Mouse (Mus musculus) hindbrain, postnatal 0 days (tissue): ENCODE results near the gene Akt1. TPM values are rescaled to one million over a fixed set of nuclear protein-coding genes. Genes with fewer than 3 reads are reported as not detected.

Experiments
- ATAC-seq: fragments of 200-750 bp; cut with Nextera tagmentation; 2 replicates; pipeline ENCODE4 v1.8.0; 2017; ENCODE audit warnings: mild to moderate bottlenecking, moderate TSS enrichment, moderate library complexity
- DNase-seq: peaks from one replicate; pipeline ENCODE4 v3.0.0-alpha.2; 2015; ENCODE audit warnings: low spot score
- H3K27ac ChIP-seq: fragments of 300-500 bp; sonication (generic); 2 replicates; pipeline ENCODE4 v1.5.1; 2014; ENCODE audit warnings: mild to moderate bottlenecking
- H3K27me3 ChIP-seq: fragments of 300-500 bp; sonication (generic); 2 replicates; pipeline ENCODE4 v1.6.1; 2014; ENCODE audit warnings: low read length, mixed read lengths; ENCODE audit not compliant: insufficient read depth
- H3K36me3 ChIP-seq: fragments of 300-500 bp; sonication (generic); 2 replicates; pipeline ENCODE4 v1.6.1; 2014; ENCODE audit warnings: low read length, mixed read lengths; ENCODE audit not compliant: insufficient read depth
- H3K4me1 ChIP-seq: fragments of 300-500 bp; sonication (generic); 2 replicates; pipeline ENCODE4 v1.6.1; 2014; ENCODE audit warnings: antibody characterized with exemption, low read length, mixed read lengths; ENCODE audit not compliant: insufficient read depth
- H3K4me2 ChIP-seq: fragments of 300-500 bp; sonication (generic); 2 replicates; pipeline ENCODE4 v1.6.1; 2014; ENCODE audit warnings: low read depth, mild to moderate bottlenecking, low read length, moderate library complexity, mixed read lengths
- H3K4me3 ChIP-seq: fragments of 300-500 bp; sonication (generic); 2 replicates; pipeline ENCODE4 v1.5.1; 2014; ENCODE audit warnings: low read length
- H3K9ac ChIP-seq: fragments of 300-500 bp; sonication (generic); replicated peaks from 2 replicates; pipeline ENCODE4 v1.6.1; 2014; ENCODE audit warnings: mild to moderate bottlenecking, low read length, moderate library complexity, mixed read lengths
- H3K9me3 ChIP-seq: fragments of 300-500 bp; sonication (generic); 2 replicates; pipeline ENCODE4 v1.6.1; 2016; ENCODE audit warnings: low read length, mixed read lengths
- CTCF ChIP-seq: IDR thresholded peaks from 2 replicates; pipeline ENCODE4 v1.5.1; 2016; ENCODE audit warnings: antibody characterized with exemption, control low read depth, low read depth
- WGBS: fragments of 180-500 bp; shearing (Covaris S2); extraction: QIAGEN DNeasy Blood & Tissue Kit; methylation state at CpG from one replicate; pipeline ENCODE4 v1.1.7; 2014; 5-methylcytosine and 5-hydroxymethylcytosine counted together
- polyA plus RNA-seq: library from polyadenylated mRNA; unstranded; fragments of >200 nt; fragmentation: Nextera tagmentation; extraction: Ambion mirVana; gene quantifications from 2 replicates; pipeline ENCODE4 v1.2.1, GENCODE M21; 2015
- total RNA-seq: library from RNA; depleted of rRNA; stranded (reverse); fragments of >200 nt; gene quantifications from 2 replicates; pipeline ENCODE4 v1.2.3, GENCODE M21; 2014

Gene Akt1
- total and polyA plus RNA-seq, 2 experiments from 2014 or later: 97.4 to 179 TPM

GRCm38 (mm10) chr12:112643126-112643525 is 31.6 kb downstream of the Akt1 start:
- Histone ChIP-seq H3K36me3 (0 out of 2 replicates have a peak, but pooled peaks cover 4% of the 10 kb centered on the region), H3K27ac (no peak overlapping the region), H3K27me3 (no peaks in the 10 kb centered on the region), H3K4me3 (no peak overlapping the region), H3K4me2 (no peak overlapping the region), H3K9me3 (no peaks in the 10 kb centered on the region), H3K9ac (no peak overlapping the region), H3K4me1 (peaks cover 8% of the 10 kb centered on the region; the same call in 1 of the 2 replicates)
- 94% methylated on average over 6 of the region's 6 CpGs for WGBS
- no peak for DNase-seq
- ATAC-seq: no peak
- TF ChIP-seq CTCF: no peak

GRCm38 (mm10) chr12:112639526-112639925 is 35.2 kb downstream of the Akt1 start:
- Histone ChIP-seq H3K4me3 (no peak overlapping the region), H3K9ac (no peak overlapping the region), H3K4me2 (no peak overlapping the region), H3K9me3 (no peaks in the 10 kb centered on the region), H3K4me1 (no peaks in the 10 kb centered on the region), H3K27ac (no peak overlapping the region), H3K27me3 (no peaks in the 10 kb centered on the region), H3K36me3 (no peaks in the 10 kb centered on the region)
- no peak for ATAC-seq
- no peak for TF ChIP-seq CTCF
- no peak for DNase-seq
- WGBS: 86% methylated on average over 10 of the region's 10 CpGs

GRCm38 (mm10) chr12:112633686-112634085 is 41.0 kb downstream of the Akt1 start:
- TF ChIP-seq CTCF: no peak
- ATAC-seq (no peak), DNase-seq (no peak)
- no peaks in the 10 kb centered on the region for H3K9me3 ChIP-seq
- H3K9ac ChIP-seq: no peak overlapping the region
- H3K4me3 ChIP-seq: no peak overlapping the region
- WGBS: 72% methylated on average over 9 of the region's 9 CpGs
- no peaks in the 10 kb centered on the region for H3K36me3 ChIP-seq
- no peak overlapping the region for H3K27ac ChIP-seq
- no peak overlapping the region for H3K4me2 ChIP-seq
- H3K4me1 ChIP-seq: peaks cover 7% of the 10 kb centered on the region; the same call in 1 of the 2 replicates
- H3K27me3 ChIP-seq: no peaks in the 10 kb centered on the region

- H3K4me3 ChIP-seq: no peak overlapping the region
- H3K9ac ChIP-seq: no peak overlapping the region
- TF ChIP-seq CTCF: no peak
- peaks cover 7% of the 10 kb centered on the region; the same call in 1 of the 2 replicates for H3K4me1 ChIP-seq
- whole genome bisulfite sequencing: 84% methylated on average over 5 of the region's 5 CpGs
- no peak for DNase-seq
- no peak overlapping the region for H3K4me2 ChIP-seq
- no peaks in the 10 kb centered on the region for H3K9me3 ChIP-seq
- H3K36me3 ChIP-seq: no peaks in the 10 kb centered on the region
- no peaks in the 10 kb centered on the region for H3K27me3 ChIP-seq
- H3K27ac ChIP-seq: no peak overlapping the region
- ATAC-seq: no peak
Observed at GRCm38 (mm10) chr12:112632907-112633306, 41.8 kb downstream of the Akt1 start.

GRCm38 (mm10) chr12:112632084-112632777 is 42.5 kb downstream of the Akt1 start:
- Histone ChIP-seq H3K36me3 (no peaks in the 10 kb centered on the region), H3K27ac (no peak overlapping the region), H3K4me3 (no peak overlapping the region), H3K4me2 (no peak overlapping the region), H3K9ac (no peak overlapping the region), H3K27me3 (no peaks in the 10 kb centered on the region), H3K4me1 (peaks cover 7% of the 10 kb centered on the region; the same call in 1 of the 2 replicates), H3K9me3 (no peaks in the 10 kb centered on the region)
- 77% methylated on average over 11 of the region's 11 CpGs for WGBS
- no peak for TF ChIP-seq CTCF
- DNase-seq: no peak
- ATAC-seq: no peak

- 48% methylated on average over 1 of the region's 1 CpGs for whole genome bisulfite sequencing
- TF ChIP-seq CTCF: no peak
- H3K4me1 ChIP-seq: peaks cover 7% of the 10 kb centered on the region; the same call in 1 of the 2 replicates
- no peak overlapping the region for H3K27ac ChIP-seq
- no peak for DNase-seq
- no peak for ATAC-seq
- H3K36me3 ChIP-seq: no peaks in the 10 kb centered on the region
- no peaks in the 10 kb centered on the region for H3K27me3 ChIP-seq
- no peaks in the 10 kb centered on the region for H3K9me3 ChIP-seq
- H3K4me2 ChIP-seq: no peak overlapping the region
- no peak overlapping the region for H3K4me3 ChIP-seq
- no peak overlapping the region for H3K9ac ChIP-seq
Observed at GRCm38 (mm10) chr12:112631472-112631871, 43.2 kb downstream of the Akt1 start.

GRCm38 (mm10) chr12:112630796-112631195 is 43.9 kb downstream of the Akt1 start:
- no peak for TF ChIP-seq CTCF
- Histone ChIP-seq H3K27me3 (no peaks in the 10 kb centered on the region), H3K9me3 (no peaks in the 10 kb centered on the region), H3K9ac (no peak overlapping the region), H3K4me1 (peaks cover 7% of the 10 kb centered on the region; the same call in 1 of the 2 replicates), H3K4me2 (no peak overlapping the region), H3K4me3 (no peak overlapping the region), H3K36me3 (no peaks in the 10 kb centered on the region), H3K27ac (no peak overlapping the region)
- 83% methylated on average over 5 of the region's 5 CpGs for WGBS
- DNase-seq: no peak
- ATAC-seq: no peak
